Mouse (Mus musculus) heart, adult 2 months (tissue): ENCODE data around the gene Dnaja3. TPM values are rescaled to one million over a fixed set of nuclear protein-coding genes. Genes with fewer than 3 reads are reported as not detected.
A peak's percentile ranks its signal among the peaks of the same experiment; 100 is the strongest.

Source experiments
- DNase-seq, 2 experiments: peaks; one replicate each; pipeline ENCODE4 v3.0.0; 2021
- H3K27ac ChIP-seq: fragments of 200-600 bp; 2 replicates; pipeline ENCODE4 v1.8.1; 2022
- H3K27me3 ChIP-seq: fragments of 200-500 bp; 2 replicates; pipeline ENCODE4 v1.6.1; 2012; ENCODE audit warnings: mild to moderate bottlenecking, low read length, inconsistent platforms, mixed read lengths; ENCODE audit not compliant: control insufficient read depth, insufficient read depth
- H3K36me3 ChIP-seq: fragments of 200-500 bp; 2 replicates; pipeline ENCODE4 v1.6.1; 2012; ENCODE audit warnings: low read length, inconsistent platforms; ENCODE audit not compliant: control insufficient read depth, insufficient read depth
- H3K4me1 ChIP-seq: fragments of 200-500 bp; 2 replicates; pipeline ENCODE4 v1.6.1; 2011; ENCODE audit warnings: low read length; ENCODE audit not compliant: control insufficient read depth, insufficient read depth
- H3K4me3 ChIP-seq: fragments of 200-600 bp; 2 replicates; pipeline ENCODE4 v1.8.1; 2022
- H3K79me2 ChIP-seq: fragments of 200-500 bp; replicated peaks from 2 replicates; pipeline ENCODE4 v1.6.1; 2012; ENCODE audit warnings: mild to moderate bottlenecking, inconsistent platforms, low read length, moderate library complexity, mixed read lengths; ENCODE audit not compliant: control insufficient read depth, insufficient read depth
- H3K9ac ChIP-seq: fragments of 200-500 bp; 2 replicates; pipeline ENCODE4 v1.6.1; 2012; ENCODE audit warnings: low read depth, mild to moderate bottlenecking, control low read depth, inconsistent platforms, low read length, mixed read lengths
- CTCF ChIP-seq: fragments of 200-600 bp; IDR thresholded peaks from 2 replicates; pipeline ENCODE4 v1.8.1; 2022; ENCODE audit warnings: antibody characterized with exemption, mild to moderate bottlenecking, moderate library complexity
- EP300 ChIP-seq: fragments of 200-500 bp; IDR thresholded peaks from 2 replicates; pipeline ENCODE4 v1.6.1; 2011; ENCODE audit warnings: low read depth, low read length, control low read depth; ENCODE audit not compliant: insufficient read depth
- POLR2A ChIP-seq: fragments of 200-500 bp; IDR thresholded peaks from 2 replicates; pipeline ENCODE4 v1.6.1; 2011; ENCODE audit warnings: mild to moderate bottlenecking, low read depth, low read length, control low read depth; ENCODE audit not compliant: insufficient read depth
- WGBS: fragments of 180-500 bp; shearing (Covaris S2); methylation state at CpG from one replicate; pipeline ENCODE4 v1.1.7; 2018; 5-methylcytosine and 5-hydroxymethylcytosine counted together
- intact Hi-C: fragments of 180-260 bp; cut with DNase I; formaldehyde crosslinking; loops from one replicate; pipeline ENCODE4 v1.15.1; 2025
- polyA plus RNA-seq: library from polyadenylated mRNA; depleted of rRNA; stranded (reverse); fragments of >200 nt; gene quantifications from 2 replicates; pipeline ENCODE4 v1.2.3, GENCODE M21; 2012
- total RNA-seq, 2 experiments: library from RNA; stranded (reverse); gene quantifications; 2 replicates each; pipeline ENCODE4 v1.2.3; 2021

The Dnaja3 gene
- total and polyA plus RNA-seq, 3 experiments: 80.8 to 150 (median 138) TPM

GRCm38 (mm10) chr16:4655251-4655734 is 15.5 kb downstream of the Dnaja3 start:
- peak overlapping the region; percentile 72 for H3K27ac ChIP-seq
- intact Hi-C loops: loop anchor here (2.0 kb wide), 1 partner anchor 24 kb away; no protein-coding TSS in a partner anchor
- peak; percentile 53 to 71 for DNase-seq
- peaks cover under 1% of the 10 kb centered on the region for H3K79me2 ChIP-seq
- H3K9ac ChIP-seq: no peak overlapping the region
- peaks cover 14% of the 10 kb centered on the region for H3K4me1 ChIP-seq
- TF ChIP-seq EP300 (no peak), POLR2A (no peak), CTCF (peak; percentile 59)
- H3K4me3 ChIP-seq: no peak overlapping the region
- H3K36me3 ChIP-seq: no peaks in the 10 kb centered on the region
- 57% methylated on average over 4 of the region's 4 CpGs for WGBS
- H3K27me3 ChIP-seq: no peaks in the 10 kb centered on the region

GRCm38 (mm10) chr16:4655764-4656570 is 16.2 kb downstream of the Dnaja3 start:
- TF ChIP-seq CTCF (peak; percentile 29), POLR2A (no peak), EP300 (0 out of 2 replicates have a peak, but pooled peaks have one; percentile 13)
- no peaks in the 10 kb centered on the region for H3K36me3 ChIP-seq
- no peak overlapping the region for H3K4me3 ChIP-seq
- no peak overlapping the region for H3K9ac ChIP-seq
- intact Hi-C loops: loop anchor here (2.0 kb wide), 1 partner anchor 25 kb away; no protein-coding TSS in a partner anchor
- no peaks in the 10 kb centered on the region for H3K27me3 ChIP-seq
- WGBS: 33% methylated on average over 11 of the region's 11 CpGs
- H3K79me2 ChIP-seq: no peaks in the 10 kb centered on the region
- peak; percentile 39 to 41 for DNase-seq
- H3K4me1 ChIP-seq: peaks cover 12% of the 10 kb centered on the region
- peak overlapping the region; percentile 72 for H3K27ac ChIP-seq

GRCm38 (mm10) chr16:4656571-4657081 is 16.8 kb downstream of the Dnaja3 start:
- no peaks in the 10 kb centered on the region for H3K79me2 ChIP-seq
- no peak overlapping the region for H3K4me3 ChIP-seq
- WGBS: 71% methylated on average over 9 of the region's 9 CpGs
- TF ChIP-seq POLR2A (no peak), CTCF (no peak), EP300 (no peak)
- DNase-seq: peak in 1 of 2 experiments; percentile 18
- H3K27ac ChIP-seq: peak overlapping the region; percentile 72
- H3K36me3 ChIP-seq: no peaks in the 10 kb centered on the region
- intact Hi-C loops: no loop called here
- H3K27me3 ChIP-seq: no peaks in the 10 kb centered on the region
- H3K4me1 ChIP-seq: peaks cover 10% of the 10 kb centered on the region
- H3K9ac ChIP-seq: no peak overlapping the region

GRCm38 (mm10) chr16:4658781-4659245 is 19.0 kb downstream of the Dnaja3 start:
- WGBS: 54% methylated on average over 11 of the region's 11 CpGs
- H3K4me1 ChIP-seq: peaks cover 7% of the 10 kb centered on the region

GRCm38 (mm10) chr16:4659326-4659725 is 19.5 kb downstream of the Dnaja3 start:
- no peaks in the 10 kb centered on the region for H3K79me2 ChIP-seq
- H3K36me3 ChIP-seq: no peaks in the 10 kb centered on the region
- no peak for DNase-seq
- no peak overlapping the region for H3K9ac ChIP-seq
- TF ChIP-seq EP300 (no peak), POLR2A (no peak), CTCF (no peak)
- 54% methylated on average over 2 of the region's 2 CpGs for WGBS
- H3K27ac ChIP-seq: peak overlapping the region; percentile 11; the same call in 1 of the 2 replicates
- intact Hi-C loops: no loop called here
- no peak overlapping the region for H3K4me3 ChIP-seq
- H3K27me3 ChIP-seq: no peaks in the 10 kb centered on the region
- peaks cover 7% of the 10 kb centered on the region for H3K4me1 ChIP-seq

More at GRCm38 (mm10) chr16:4658781-4659245, 19.0 kb downstream of the Dnaja3 start:
- H3K79me2 ChIP-seq: no peaks in the 10 kb centered on the region
- DNase-seq: peak; percentile 27 to 43
- TF ChIP-seq EP300 (no peak), POLR2A (no peak), CTCF (no peak)
- no peak overlapping the region; the same call in 1 of the 2 replicates for H3K27ac ChIP-seq
- intact Hi-C loops: no loop called here
- H3K9ac ChIP-seq: no peak overlapping the region
- H3K27me3 ChIP-seq: no peaks in the 10 kb centered on the region
- no peak overlapping the region for H3K4me3 ChIP-seq
- no peaks in the 10 kb centered on the region for H3K36me3 ChIP-seq
